ENCODE assay signal across 20 mouse cellular contexts in the genomic region with DNA sequence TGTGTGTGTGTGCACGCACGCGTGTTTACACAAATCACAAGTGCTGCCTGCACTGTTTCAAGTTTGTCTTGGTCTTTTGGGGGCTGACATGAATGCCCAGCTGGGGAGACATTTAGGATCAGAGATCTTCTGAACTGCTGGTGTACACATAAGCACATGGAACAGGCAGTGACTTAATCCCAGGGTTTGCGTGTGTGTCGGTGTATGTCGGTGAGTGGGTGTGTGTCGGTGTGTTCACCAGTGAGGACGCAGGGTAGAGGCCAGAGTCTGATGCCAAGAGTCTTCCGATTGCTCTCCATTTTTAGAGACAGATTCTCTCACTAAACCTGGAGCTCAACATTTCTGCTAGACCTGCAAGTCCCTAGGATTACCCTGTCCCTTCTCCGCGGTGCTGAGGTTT. TPM values are rescaled to one million over a fixed set of nuclear protein-coding genes. Genes with fewer than 3 reads are reported as not detected.
DNase-seq lines count a peak whose midpoint lies in the region; ATAC-seq and TF ChIP-seq lines count a peak whose summit lies in the region.
"Had no signal": no experiment of that assay in that cellular context is flagged by ENCODE, and none has a peak within 500 bp of the region (broad histone marks: within the 10 kb centered on the region; RNA-seq: fewer than 3 reads in every experiment).

No protein-coding gene starts in this region.

- no peak for TF ChIP-seq CTCF in lung, embryonic 14.5 days (IDR thresholded peaks at IDR 0.05; ENCODE audit: low read depth)
- no peak for TF ChIP-seq CTCF in lung, postnatal 0 days (IDR thresholded peaks at IDR 0.05)
- no peak for TF ChIP-seq CTCF in stomach, postnatal 0 days (IDR thresholded peaks at IDR 0.05; ENCODE audit: low read depth)

- no peaks in the 10 kb centered on the region for H3K36me3 ChIP-seq in heart, embryonic 12.5 days
- H3K36me3 ChIP-seq in lung, embryonic 14.5 days (ENCODE audit: insufficient read depth), result no peaks in the 10 kb centered on the region
- H3K36me3 ChIP-seq in lung, postnatal 0 days (ENCODE audit: insufficient read depth, low read length), result no peaks in the 10 kb centered on the region
- no peaks in the 10 kb centered on the region for H3K36me3 ChIP-seq in intestine, embryonic 16.5 days (ENCODE audit: control insufficient read depth, insufficient read depth, low read length)
- no peaks in the 10 kb centered on the region for H3K36me3 ChIP-seq in stomach, postnatal 0 days (ENCODE audit: control insufficient read depth, insufficient read depth, low read length)
- H3K36me3 ChIP-seq: forebrain, embryonic 10.5 days had no signal

- no peak overlapping the region for H3K4me3 ChIP-seq in heart, embryonic 12.5 days
- H3K4me3 ChIP-seq in lung, embryonic 14.5 days (ENCODE audit: low read depth, low read length), result no peak overlapping the region
- no peak overlapping the region for H3K4me3 ChIP-seq in lung, postnatal 0 days (ENCODE audit: low read depth, low read length)
- no peak overlapping the region for H3K4me3 ChIP-seq in intestine, embryonic 16.5 days (ENCODE audit: low read length)
- no peak overlapping the region for H3K4me3 ChIP-seq in stomach, postnatal 0 days (ENCODE audit: low read depth, low read length)
- H3K4me3 ChIP-seq: forebrain, embryonic 10.5 days; myocyte had no signal

- no peaks in the 10 kb centered on the region for H3K27me3 ChIP-seq in heart, embryonic 12.5 days (replicated peaks)
- H3K27me3 ChIP-seq in lung, embryonic 14.5 days (ENCODE audit: insufficient read depth, low read length), result no peaks in the 10 kb centered on the region
- no peaks in the 10 kb centered on the region for H3K27me3 ChIP-seq in lung, postnatal 0 days (replicated peaks; ENCODE audit: insufficient read depth, low read length)
- no peaks in the 10 kb centered on the region for H3K27me3 ChIP-seq in intestine, embryonic 16.5 days (replicated peaks; ENCODE audit: control insufficient read depth, insufficient read depth, low read length)
- H3K27me3 ChIP-seq in stomach, postnatal 0 days (ENCODE audit: control insufficient read depth, insufficient read depth, low read length), result no peaks in the 10 kb centered on the region
- H3K27me3 ChIP-seq: Patski had no signal

- TF ChIP-seq EP300 in lung, postnatal 0 days (IDR thresholded peaks at IDR 0.05), result no peak
- no peak for TF ChIP-seq EP300 in stomach, postnatal 0 days (optimal IDR thresholded peaks at IDR 0.05)

- peak overlapping the region; percentile 72 for H3K27ac ChIP-seq in heart, embryonic 12.5 days (ENCODE audit: poor library complexity, severe bottlenecking)
- peak overlapping the region; percentile 69 for H3K27ac ChIP-seq in lung, embryonic 14.5 days (ENCODE audit: low read depth)
- no peak overlapping the region for H3K27ac ChIP-seq in lung, postnatal 0 days (ENCODE audit: low read length)
- H3K27ac ChIP-seq in intestine, embryonic 16.5 days (ENCODE audit: low read length), result peak overlapping the region; percentile 57; the same call in 1 of the 2 replicates
- peak overlapping the region; percentile 75 for H3K27ac ChIP-seq in stomach, postnatal 0 days (replicated peaks)
- H3K27ac ChIP-seq: forebrain, embryonic 10.5 days; hindbrain, embryonic 14.5 days had no signal

- no peak for ATAC-seq in heart, embryonic 12.5 days (ENCODE audit: insufficient number of reproducible peaks, low FRiP score)
- no peak for ATAC-seq in lung, embryonic 14.5 days (ENCODE audit: insufficient read depth)
- no peak for ATAC-seq in lung, postnatal 0 days
- ATAC-seq in intestine, embryonic 16.5 days, result peak; percentile 63
- peak; percentile 47 for ATAC-seq in stomach, postnatal 0 days (ENCODE audit: low FRiP score, low TSS enrichment)
- ATAC-seq: activated CD4-positive, CD25-positive, alpha-beta regulatory T cell, adult 4 months; Patski had no signal

- 85% methylated on average over 11 of the region's 11 CpGs for WGBS in heart, embryonic 12.5 days
- WGBS in lung, embryonic 14.5 days, result 82% methylated on average over 11 of the region's 11 CpGs
- 73% methylated on average over 11 of the region's 11 CpGs for WGBS in lung, postnatal 0 days
- WGBS in intestine, embryonic 16.5 days, result 72% methylated on average over 11 of the region's 11 CpGs
- WGBS in stomach, postnatal 0 days, result 60% methylated on average over 11 of the region's 11 CpGs

- peaks cover 25% of the 10 kb centered on the region for H3K4me1 ChIP-seq in heart, embryonic 12.5 days (replicated peaks)
- H3K4me1 ChIP-seq in lung, embryonic 14.5 days (ENCODE audit: insufficient read depth), result peaks cover 17% of the 10 kb centered on the region
- H3K4me1 ChIP-seq in lung, postnatal 0 days (ENCODE audit: insufficient read depth, low read depth, low read length), result no peaks in the 10 kb centered on the region
- peaks cover 20% of the 10 kb centered on the region for H3K4me1 ChIP-seq in intestine, embryonic 16.5 days (ENCODE audit: control insufficient read depth, insufficient read depth, low read length)
- H3K4me1 ChIP-seq in stomach, postnatal 0 days (replicated peaks; ENCODE audit: control insufficient read depth, insufficient read depth), result no peaks in the 10 kb centered on the region

- no peak for DNase-seq in heart, postnatal 36 days
- no peak for DNase-seq in lung, embryonic 14.5 days
- no peak for DNase-seq in lung, postnatal 0 days (ENCODE audit: low spot score)
- peak; percentile 24 for DNase-seq in stomach, postnatal 0 days (ENCODE audit: low spot score)
- DNase-seq in urinary bladder, postnatal 14 days (ENCODE audit: low spot score), result no peak
- DNase-seq: cerebellum, adult 18-20 months; cerebellum, postnatal 36 days; kidney, adult 2 months; liver; liver, postnatal 0 days; midbrain, embryonic 14.5 days; right cerebral cortex, postnatal 4 days; thymus, adult 18-20 months had no signal

- no peak overlapping the region for H3K4me2 ChIP-seq in heart, embryonic 12.5 days
- no peak overlapping the region for H3K4me2 ChIP-seq in lung, embryonic 14.5 days
- H3K4me2 ChIP-seq in lung, postnatal 0 days (replicated peaks; ENCODE audit: low read depth, low read length), result no peak overlapping the region
- peak overlapping the region; percentile 14; the same call in 1 of the 2 replicates for H3K4me2 ChIP-seq in intestine, embryonic 16.5 days (ENCODE audit: low read depth, low read length)
- no peak overlapping the region for H3K4me2 ChIP-seq in stomach, postnatal 0 days (replicated peaks; ENCODE audit: low read depth)
- H3K4me2 ChIP-seq: hindbrain, embryonic 14.5 days had no signal

- no peaks in the 10 kb centered on the region for H3K9me3 ChIP-seq in heart, embryonic 12.5 days (replicated peaks)
- no peaks in the 10 kb centered on the region for H3K9me3 ChIP-seq in lung, embryonic 14.5 days (ENCODE audit: low read depth, low read length)
- no peaks in the 10 kb centered on the region for H3K9me3 ChIP-seq in lung, postnatal 0 days (ENCODE audit: low read length)
- H3K9me3 ChIP-seq in intestine, embryonic 16.5 days (ENCODE audit: control insufficient read depth, low read length), result no peaks in the 10 kb centered on the region
- H3K9me3 ChIP-seq in stomach, postnatal 0 days (ENCODE audit: control insufficient read depth, low read length), result no peaks in the 10 kb centered on the region
- H3K9me3 ChIP-seq: forebrain, embryonic 10.5 days had no signal

- intact Hi-C loops in heart, postnatal 36 days (cut with DNase I), result no loop called here

- no peak overlapping the region for H3K9ac ChIP-seq in heart, embryonic 12.5 days
- H3K9ac ChIP-seq in lung, embryonic 14.5 days, result no peak overlapping the region
- no peak overlapping the region for H3K9ac ChIP-seq in lung, postnatal 0 days (replicated peaks; ENCODE audit: low read depth)
- peak overlapping the region; percentile 42 for H3K9ac ChIP-seq in intestine, embryonic 16.5 days (ENCODE audit: low read depth, low read length)
- H3K9ac ChIP-seq in stomach, postnatal 0 days (ENCODE audit: low read length), result no peak overlapping the region
- H3K9ac ChIP-seq: hindbrain, embryonic 14.5 days; liver, postnatal 0 days had no signal

RNA-seq across cellular contexts. Expression of a gene that starts 41.9 kb away (rescaled TPM):
- 4,565 and 4,650 TPM in 2 replicates for polyA plus RNA-seq in heart, embryonic 12.5 days (2016; fragmentation: Nextera tagmentation; extraction: Ambion mirVana)
- over 10,000 TPM; 11,452 to 11,878 TPM for total RNA-seq in heart, postnatal 36 days (2021)
- polyA plus RNA-seq in lung, embryonic 14.5 days (2014; fragmentation: Nextera tagmentation; extraction: Ambion mirVana), result 635 and 725 TPM in 2 replicates
- 695 and 781 TPM in 2 replicates for polyA plus RNA-seq in lung, postnatal 0 days (2015; fragmentation: Nextera tagmentation; extraction: Ambion mirVana)
- 1,080 and 1,114 TPM in 2 replicates for polyA plus RNA-seq in intestine, embryonic 16.5 days (2015; fragmentation: Nextera tagmentation; extraction: Ambion mirVana)
- 1,738 and 2,538 TPM in 2 replicates for polyA plus RNA-seq in stomach, postnatal 0 days (2015; fragmentation: Nextera tagmentation; extraction: Ambion mirVana)

Comparison
In these comparisons a context has a peak if more than half of its experiments do, and no peak if none do; other contexts are left out.
1. ATAC-seq: peak in intestine, embryonic 16.5 days (single experiment) and stomach, postnatal 0 days (single experiment); none in heart, embryonic 12.5 days (single experiment), lung, embryonic 14.5 days (single experiment) and lung, postnatal 0 days (single experiment).